Mouse (Mus musculus) liver, postnatal 0 days (tissue): ENCODE measurements around the gene Lrfn2. TPM values are rescaled to one million over a fixed set of nuclear protein-coding genes. Genes with fewer than 3 reads are reported as not detected.

ENCODE experiments used
- ATAC-seq: fragments of 200-750 bp; cut with Nextera tagmentation; 2 replicates; pipeline ENCODE4 v1.8.0; 2017; ENCODE audit warnings: mild to moderate bottlenecking, moderate library complexity
- DNase-seq: peaks from one replicate; pipeline ENCODE4 v3.0.0-alpha.2; 2016
- H3K27ac ChIP-seq: fragments of 300-500 bp; sonication (generic); 2 replicates; pipeline ENCODE4 v1.5.1; 2014; ENCODE audit warnings: antibody characterized with exemption, moderate library complexity, mild to moderate bottlenecking, low read depth
- H3K27me3 ChIP-seq: fragments of 300-500 bp; sonication (generic); 2 replicates; pipeline ENCODE4 v1.6.1; 2014; ENCODE audit warnings: low read length, control low read depth, mixed read lengths; ENCODE audit not compliant: insufficient read depth
- H3K36me3 ChIP-seq: fragments of 300-500 bp; sonication (generic); replicated peaks from 2 replicates; pipeline ENCODE4 v1.6.1; 2014; ENCODE audit warnings: mild to moderate bottlenecking, control low read depth, low read length, moderate library complexity, mixed read lengths; ENCODE audit not compliant: insufficient read depth
- H3K4me1 ChIP-seq: fragments of 300-500 bp; sonication (generic); 2 replicates; pipeline ENCODE4 v1.6.1; 2014; ENCODE audit warnings: antibody characterized with exemption, mild to moderate bottlenecking, control low read depth; ENCODE audit not compliant: insufficient read depth
- H3K4me2 ChIP-seq: fragments of 300-500 bp; sonication (generic); 2 replicates; pipeline ENCODE4 v1.6.1; 2014; ENCODE audit warnings: low read depth, mild to moderate bottlenecking, low read length, moderate library complexity, mixed read lengths
- H3K4me3 ChIP-seq: fragments of 300-500 bp; sonication (generic); 2 replicates; pipeline ENCODE4 v1.5.1; 2014; ENCODE audit warnings: low read depth, low read length
- H3K9ac ChIP-seq: fragments of 300-500 bp; sonication (generic); replicated peaks from 2 replicates; pipeline ENCODE4 v1.6.1; 2014; ENCODE audit warnings: mild to moderate bottlenecking, moderate library complexity
- H3K9me3 ChIP-seq: fragments of 300-500 bp; sonication (generic); 2 replicates; pipeline ENCODE4 v1.6.1; 2016; ENCODE audit warnings: mild to moderate bottlenecking, control low read depth, low read length, mixed read lengths
- CTCF ChIP-seq: sonication (generic); IDR thresholded peaks from 2 replicates; pipeline ENCODE4 v1.5.1; 2016; ENCODE audit warnings: antibody characterized with exemption, low read depth
- EP300 ChIP-seq: IDR thresholded peaks from 2 replicates; pipeline ENCODE4 v1.6.1; 2016; ENCODE audit warnings: antibody characterized with exemption, low read depth, mild to moderate bottlenecking
- WGBS: fragments of 180-500 bp; shearing (Covaris S2); extraction: QIAGEN DNeasy Blood & Tissue Kit; methylation state at CpG from one replicate; pipeline ENCODE4 v1.1.7; 2014; ENCODE audit not compliant: insufficient replicate concordance; 5-methylcytosine and 5-hydroxymethylcytosine counted together
- microRNA-seq: library from miRNA; unstranded; fragments of <30 nt; microRNA quantifications from one replicate; pipeline ENCODE4, GENCODE M21; 2016
- polyA plus RNA-seq: library from polyadenylated mRNA; unstranded; fragments of >200 nt; fragmentation: Nextera tagmentation; extraction: Ambion mirVana; gene quantifications from 2 replicates; pipeline ENCODE4 v1.2.1, GENCODE M21; 2015

Gene Lrfn2
- polyA plus RNA-seq, 1 experiment from 2014 or later: not detected

DNA sequence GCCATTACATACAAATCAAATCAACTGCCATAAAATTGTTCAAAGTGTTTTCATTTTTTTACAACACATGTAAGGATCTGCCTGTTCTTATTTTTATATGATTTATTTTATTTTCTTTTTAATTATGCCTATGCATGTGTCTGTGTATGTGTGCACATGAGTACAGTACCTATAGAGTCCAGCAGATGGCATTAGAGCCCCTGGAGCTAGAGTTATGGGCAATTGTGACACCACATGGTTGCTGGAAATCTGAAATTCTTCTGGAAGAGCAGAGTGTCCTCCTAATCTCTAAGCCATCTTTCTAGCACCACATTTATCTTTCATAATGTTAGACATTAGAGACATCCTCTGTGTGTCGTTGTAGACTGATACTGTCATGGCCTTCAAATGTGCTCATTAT lies 192.0 kb downstream of the Lrfn2 start:
- WGBS: 86% methylated on average over 1 of the region's 1 CpGs
- no peak for DNase-seq

DNA sequence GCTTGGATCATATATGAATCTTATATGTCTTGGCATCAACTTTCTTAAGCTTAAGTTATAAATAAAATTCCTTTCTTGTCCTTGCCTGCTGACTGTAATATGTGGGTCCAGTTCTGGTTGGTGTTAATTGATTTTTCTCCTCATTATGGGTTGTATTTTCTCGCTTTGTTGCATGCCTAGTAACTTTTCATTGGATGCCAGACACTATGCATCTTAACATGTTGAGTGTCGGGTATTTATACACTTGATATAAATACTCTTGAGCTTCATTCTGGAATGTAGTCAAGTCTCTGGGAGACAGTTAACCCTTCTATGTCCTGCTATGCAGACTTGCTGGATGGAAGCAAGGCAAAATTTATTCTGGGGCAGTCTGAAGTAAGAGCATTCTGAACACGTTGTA lies 192.5 kb downstream of the Lrfn2 start:
- H3K27ac ChIP-seq: no peak overlapping the region
- 65% methylated on average over 3 of the region's 3 CpGs for WGBS
- ATAC-seq (no peak), DNase-seq (no peak)
- H3K9ac ChIP-seq: no peak overlapping the region
- H3K4me1 ChIP-seq: no peaks in the 10 kb centered on the region
- no peak overlapping the region for H3K4me2 ChIP-seq
- H3K36me3 ChIP-seq: no peaks in the 10 kb centered on the region
- H3K9me3 ChIP-seq: no peaks in the 10 kb centered on the region
- TF ChIP-seq EP300 (no peak), CTCF (no peak)
- no peak overlapping the region for H3K4me3 ChIP-seq
- no peaks in the 10 kb centered on the region for H3K27me3 ChIP-seq

More for the DNA sequence above, 192.0 kb downstream of the Lrfn2 start:
- H3K4me1 ChIP-seq: no peaks in the 10 kb centered on the region
- H3K4me3 ChIP-seq: no peak overlapping the region
- H3K9me3 ChIP-seq: no peaks in the 10 kb centered on the region
- no peaks in the 10 kb centered on the region for H3K36me3 ChIP-seq
- no peaks in the 10 kb centered on the region for H3K27me3 ChIP-seq
- H3K27ac ChIP-seq: no peak overlapping the region
- no peak overlapping the region for H3K4me2 ChIP-seq
- peak; percentile 32 for TF ChIP-seq CTCF
- no peak for TF ChIP-seq EP300
- ATAC-seq: no peak
- H3K9ac ChIP-seq: no peak overlapping the region

Small RNA genes within 50 kb of the gene (microRNA-seq; reads per million reads assigned to microRNA genes)
- gene Gm44304: not detected
